In the genomic region with DNA sequence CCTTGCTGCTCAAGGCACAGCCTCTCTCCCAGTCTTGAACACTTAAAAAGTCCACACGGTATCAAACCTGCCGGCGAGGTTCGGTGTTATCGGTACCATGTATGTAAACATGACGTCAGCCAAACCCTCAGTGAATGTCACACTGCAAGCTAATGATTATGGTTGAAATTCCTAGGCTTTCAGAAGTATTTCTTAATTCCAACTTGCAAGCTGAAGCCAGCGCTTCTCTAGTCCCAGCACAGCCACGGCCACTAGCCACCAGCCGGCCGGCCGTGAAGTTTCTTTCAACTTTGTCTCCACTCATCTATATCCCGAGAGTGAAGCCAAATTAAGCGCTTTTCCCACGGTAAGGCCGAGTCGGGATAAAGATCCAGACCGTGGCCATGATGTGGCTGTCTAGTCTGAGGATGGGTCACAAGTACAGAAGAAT, we compare ENCODE assay signal across 8 mouse cellular contexts. TPM values are rescaled to one million over a fixed set of nuclear protein-coding genes. Genes with fewer than 3 reads are reported as not detected.
DNase-seq lines count a peak whose midpoint lies in the region; ATAC-seq and TF ChIP-seq lines count a peak whose summit lies in the region.

No protein-coding gene starts in this region.

- H3K9me3 ChIP-seq in forebrain, embryonic 10.5 days, result no peaks in the 10 kb centered on the region

- TF ChIP-seq POLR2A in lung, adult 2 months (IDR thresholded peaks at IDR 0.05; ENCODE audit: borderline replicate concordance, extremely low read depth, low read depth, low read length), result no peak
- TF ChIP-seq POLR2A in olfactory bulb, adult 2 months (IDR thresholded peaks at IDR 0.05; ENCODE audit: insufficient read depth, low read depth, low read length), result no peak

- no peak for TF ChIP-seq CTCF in layer of hippocampus, adult 2 months (conservative IDR thresholded peaks at IDR 0.05)
- TF ChIP-seq CTCF in lung, adult 2 months (IDR thresholded peaks at IDR 0.05; ENCODE audit: insufficient read depth, low read length), result no peak
- TF ChIP-seq CTCF in olfactory bulb, adult 2 months (IDR thresholded peaks at IDR 0.05; ENCODE audit: insufficient read depth, low read depth, low read length), result no peak

- no peaks in the 10 kb centered on the region for H3K36me3 ChIP-seq in forebrain, embryonic 10.5 days (replicated peaks)

- WGBS in forebrain, embryonic 10.5 days, result under 1% methylated on average over 17 of the region's 17 CpGs
- WGBS in lung, adult 2 months, result under 1% methylated on average over 17 of the region's 17 CpGs
- 5% methylated on average over 17 of the region's 17 CpGs for WGBS in olfactory bulb, adult 2 months

- DNase-seq in layer of hippocampus, adult 2 months (ENCODE audit: low spot score in 2 of 2), result peak in 1 of 2 experiments; percentile 1
- no peak for DNase-seq in layer of hippocampus, adult 9-10 months (ENCODE audit: low spot score)
- peak; percentile 70 for DNase-seq in adipocyte (ENCODE audit: low spot score)
- peak; percentile 42 for DNase-seq in forebrain, embryonic 10.5 days (ENCODE audit: extremely low spot score, low spot score)
- DNase-seq in lung, adult 2 months, result no peak
- no peak for DNase-seq in left cerebral cortex, adult 9 months (ENCODE audit: low spot score in 2 of 2)

- peak overlapping the region; percentile 71 for H3K27ac ChIP-seq in layer of hippocampus, adult 2 months
- H3K27ac ChIP-seq in forebrain, embryonic 10.5 days, result peak overlapping the region; percentile 90
- H3K27ac ChIP-seq in olfactory bulb, adult 2 months (ENCODE audit: insufficient read depth, low read depth, low read length), result no peak overlapping the region

- peaks cover 6% of the 10 kb centered on the region for H3K4me1 ChIP-seq in forebrain, embryonic 10.5 days
- H3K4me1 ChIP-seq in lung, adult 2 months (ENCODE audit: control insufficient read depth, insufficient read depth, low read length), result no peaks in the 10 kb centered on the region
- H3K4me1 ChIP-seq in olfactory bulb, adult 2 months (ENCODE audit: control insufficient read depth, insufficient read depth, low read length), result 0 out of 2 replicates have a peak, but pooled peaks cover 3% of the 10 kb centered on the region

- no peaks in the 10 kb centered on the region for H3K27me3 ChIP-seq in forebrain, embryonic 10.5 days (ENCODE audit: poor library complexity, severe bottlenecking)

- peak; percentile 63 for ATAC-seq in inflammation-experienced regulatory T-cells, adult 6 months

- H3K4me3 ChIP-seq in layer of hippocampus, adult 2 months, result peak overlapping the region; percentile 81
- H3K4me3 ChIP-seq in forebrain, embryonic 10.5 days, result peak overlapping the region; percentile 90
- peak overlapping the region; percentile 72 for H3K4me3 ChIP-seq in lung, adult 2 months (replicated peaks; ENCODE audit: extremely low read depth, low read depth, low read length)
- H3K4me3 ChIP-seq in olfactory bulb, adult 2 months (ENCODE audit: insufficient read depth, low read depth, low read length), result peak overlapping the region; percentile 55

RNA-seq across cellular contexts. Expression of a gene that starts 0.7 kb away (rescaled TPM):
- 1 to 10 TPM; 2.7 to 5.2 TPM for total RNA-seq in layer of hippocampus, adult 2 months (2021)
- 9.1 and 10.0 TPM in 2 replicates for polyA plus RNA-seq in forebrain, embryonic 10.5 days (2016; fragmentation: Nextera tagmentation; extraction: Ambion mirVana)
- 100 to 1,000 TPM; 464 to 513 (median 490) TPM for polyA plus RNA-seq in inflammation-experienced regulatory T-cells, adult 6 months (2017; shearing (Covaris generic))
- 6.5 and 9.3 TPM in 2 replicates for polyA plus RNA-seq in lung, adult 2 months (2012; rRNA removed)
- not detected in 2 replicates for polyA plus RNA-seq in olfactory bulb, adult 2 months (2012; ENCODE audit: insufficient read depth, insufficient read length, low replicate concordance, missing spikeins)

Comparison
In these comparisons a context has a peak if more than half of its experiments do, and no peak if none do; other contexts are left out.
1. DNase-seq: peak in adipocyte (single experiment) and forebrain, embryonic 10.5 days (single experiment); none in layer of hippocampus, adult 9-10 months (single experiment), lung, adult 2 months (single experiment) and left cerebral cortex, adult 9 months (0 of 2).
2. Peak in every context shown above with its lines, with median percentiles within 50 percentile points of each other: H3K4me3 ChIP-seq.